Mouse (Mus musculus) brain, embryonic 14.5 days (tissue): Measurements from ENCODE around the gene Zfp423.

Experiments used
- CTCF ChIP-seq: fragments of 200-500 bp; IDR thresholded peaks from 2 replicates; pipeline ENCODE4 v1.5.1; 2012; ENCODE audit warnings: inconsistent platforms, mild to moderate bottlenecking, moderate library complexity, borderline replicate concordance; ENCODE audit not compliant: insufficient read depth, insufficient read length; ENCODE audit errors: extremely low read depth
- POLR2A ChIP-seq: fragments of 200-500 bp; IDR thresholded peaks from 2 replicates; pipeline ENCODE4 v1.6.1; 2012; ENCODE audit warnings: mild to moderate bottlenecking, inconsistent platforms, borderline replicate concordance; ENCODE audit not compliant: poor library complexity, insufficient read depth, insufficient read length, severe bottlenecking; ENCODE audit errors: extremely low read depth

GRCm38 (mm10) chr8:87974759-87975465 lies 15.5 kb upstream of the Zfp423 start:
- no peak for TF ChIP-seq POLR2A
- no peak for TF ChIP-seq CTCF
